Mouse (Mus musculus): ENCODE results near the gene Eml1. TPM values are rescaled to one million over a fixed set of nuclear protein-coding genes. Genes with fewer than 3 reads are reported as not detected.

The Eml1 gene
- polyA plus RNA-seq, 1 experiment from 2014 or later = 41.9 TPM

DNA sequence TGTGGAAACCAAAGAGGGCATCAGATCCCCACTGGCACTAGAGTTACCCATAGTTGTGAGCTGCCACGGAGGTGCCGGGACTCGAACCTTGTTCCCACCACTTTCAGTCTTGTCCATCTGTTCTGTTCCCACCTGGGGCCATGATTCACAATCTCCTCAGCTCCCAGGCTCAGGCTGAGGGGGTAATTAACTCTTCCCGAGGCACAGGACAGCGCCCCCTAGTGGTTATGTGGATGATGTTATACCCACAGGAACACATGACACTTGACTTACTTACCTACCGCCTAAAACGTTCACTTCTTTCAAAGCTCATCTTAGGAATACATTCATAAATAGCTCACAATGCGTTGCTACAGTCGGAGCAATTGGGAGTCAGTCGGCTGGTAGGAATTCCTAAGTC is 165.7 kb downstream of the Eml1 start:
- WGBS = 70% methylated on average over 10 of the region's 10 CpGs
- Histone ChIP-seq H3K4me1 (no peaks in the 10 kb centered on the region), H3K9ac (no peak overlapping the region), H3K4me2 (replicated peaks) (no peak overlapping the region), H3K27ac (no peak overlapping the region), H3K36me3 (peaks cover 38% of the 10 kb centered on the region), H3K4me3 (no peak overlapping the region), H3K9me3 (no peaks in the 10 kb centered on the region), H3K27me3 (no peaks in the 10 kb centered on the region)
- no peak for ATAC-seq (ENCODE audit: low FRiP score, low read depth)

- Histone ChIP-seq H3K9ac (no peak overlapping the region), H3K4me2 (replicated peaks) (no peak overlapping the region), H3K27ac (no peak overlapping the region), H3K27me3 (no peaks in the 10 kb centered on the region), H3K4me1 (no peaks in the 10 kb centered on the region), H3K9me3 (no peaks in the 10 kb centered on the region), H3K4me3 (no peak overlapping the region), H3K36me3 (peaks cover 27% of the 10 kb centered on the region)
- WGBS = 33% methylated on average over 6 of the region's 6 CpGs
- no peak for ATAC-seq (ENCODE audit: low FRiP score, low read depth)
Measured at GRCm38 (mm10) chr12:108541088-108541487, 170.3 kb downstream of the Eml1 start.

DNA sequence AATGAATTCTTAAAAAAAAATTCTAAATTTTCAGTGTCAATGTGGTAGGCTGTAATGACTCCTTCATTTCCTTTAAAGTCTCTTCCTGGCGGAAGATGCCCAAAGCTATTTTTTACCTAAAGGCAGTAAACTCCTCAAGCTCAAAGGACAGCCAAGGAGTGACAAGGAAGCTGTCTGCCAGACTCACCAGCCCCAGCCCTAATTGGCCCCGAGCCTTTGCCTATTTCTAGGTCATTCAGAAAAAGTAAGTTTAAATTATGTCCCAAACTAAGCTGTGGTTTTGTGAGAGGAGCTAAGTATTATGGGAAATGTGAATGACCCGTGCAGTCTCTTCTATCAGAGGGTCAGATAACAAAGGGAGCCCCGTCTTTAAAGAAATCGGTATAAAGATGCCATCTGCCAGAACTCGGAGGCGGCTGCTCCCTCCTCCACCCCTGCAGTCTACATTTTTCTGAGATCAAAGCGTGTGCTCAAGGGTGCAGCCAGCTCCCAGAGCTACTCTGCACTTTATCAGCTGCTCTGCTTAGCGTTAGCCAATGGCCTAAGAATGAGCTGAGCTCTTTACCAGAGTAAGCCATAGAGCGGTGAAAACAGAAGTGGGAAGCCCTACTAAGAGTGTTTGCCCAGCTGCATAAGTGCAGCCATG is 175.9 kb downstream of the Eml1 start:
- Histone ChIP-seq H3K4me3 (no peak overlapping the region), H3K27me3 (no peaks in the 10 kb centered on the region), H3K27ac (no peak overlapping the region), H3K36me3 (no peaks in the 10 kb centered on the region), H3K4me2 (replicated peaks) (0 out of 2 replicates have a peak overlapping the region, but pooled peaks have one; percentile 23), H3K4me1 (peaks cover 10% of the 10 kb centered on the region), H3K9me3 (no peaks in the 10 kb centered on the region), H3K9ac (no peak overlapping the region)
- 10% methylated on average over 10 of the region's 10 CpGs for WGBS
- ATAC-seq (ENCODE audit: low FRiP score, low read depth) = peak; percentile 68; the same call in 1 of the 2 replicates

DNA sequence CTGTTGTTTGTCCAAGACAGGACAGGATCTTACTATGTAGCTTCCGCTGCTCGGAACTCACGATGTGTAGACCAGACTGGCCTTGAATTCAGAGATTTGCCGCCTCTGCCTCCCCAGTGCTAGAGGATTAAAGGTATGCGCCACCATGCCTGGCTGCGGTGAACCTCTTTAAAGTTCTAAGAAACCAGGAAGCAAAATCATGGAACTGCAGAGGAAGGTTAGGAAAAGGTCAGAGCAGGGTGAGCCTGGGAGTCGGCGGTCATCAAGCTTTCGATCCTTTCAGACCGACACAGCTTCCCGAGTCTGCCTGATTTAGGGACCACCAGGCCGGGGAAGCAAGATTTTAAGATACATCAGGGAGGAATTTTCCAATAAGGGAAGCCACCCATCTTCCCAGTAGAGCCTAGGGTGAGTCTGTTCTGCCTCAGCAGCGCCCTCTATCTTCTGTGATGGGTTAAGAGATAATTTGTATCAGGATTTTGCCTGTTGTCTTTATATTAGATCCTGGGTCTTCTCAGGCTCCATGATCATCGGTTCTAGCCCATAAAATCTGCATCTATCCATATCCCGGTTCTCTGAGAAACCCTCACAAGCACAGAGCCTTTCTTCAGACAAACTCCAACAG is 176.6 kb downstream of the Eml1 start:
- Histone ChIP-seq H3K9me3 (no peaks in the 10 kb centered on the region), H3K4me2 (replicated peaks) (no peak overlapping the region), H3K9ac (no peak overlapping the region), H3K4me1 (peaks cover 10% of the 10 kb centered on the region), H3K27me3 (no peaks in the 10 kb centered on the region), H3K27ac (no peak overlapping the region), H3K36me3 (no peaks in the 10 kb centered on the region), H3K4me3 (no peak overlapping the region)
- 45% methylated on average over 15 of the region's 15 CpGs for WGBS
- no peak for ATAC-seq (ENCODE audit: low FRiP score, low read depth)

DNA sequence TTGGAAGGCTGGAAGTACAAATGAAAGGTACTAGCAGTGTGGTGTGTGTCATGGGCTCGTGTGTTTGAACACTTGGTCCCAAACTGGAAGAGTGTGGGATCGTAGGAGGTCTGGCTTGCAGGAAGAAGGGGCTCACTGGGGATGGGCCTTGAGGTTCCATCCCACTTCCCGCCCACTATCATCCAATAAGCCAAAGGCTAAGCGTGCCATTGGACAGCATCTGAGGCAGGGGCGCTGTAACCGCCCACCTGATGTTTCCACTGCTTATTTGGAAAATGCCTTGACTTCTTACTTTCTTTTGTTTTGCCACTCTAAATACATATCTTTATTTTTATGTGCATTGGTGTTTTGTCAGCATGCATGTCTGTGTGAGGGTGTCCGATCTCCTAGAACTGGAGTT is 181.0 kb downstream of the Eml1 start:
- Histone ChIP-seq H3K27me3 (no peaks in the 10 kb centered on the region), H3K4me3 (no peak overlapping the region), H3K27ac (no peak overlapping the region), H3K4me1 (peaks cover 32% of the 10 kb centered on the region), H3K9me3 (no peaks in the 10 kb centered on the region), H3K36me3 (no peaks in the 10 kb centered on the region), H3K4me2 (replicated peaks) (no peak overlapping the region), H3K9ac (no peak overlapping the region)
- ATAC-seq (ENCODE audit: low FRiP score, low read depth) = no peak
- 85% methylated on average over 7 of the region's 7 CpGs for WGBS

DNA sequence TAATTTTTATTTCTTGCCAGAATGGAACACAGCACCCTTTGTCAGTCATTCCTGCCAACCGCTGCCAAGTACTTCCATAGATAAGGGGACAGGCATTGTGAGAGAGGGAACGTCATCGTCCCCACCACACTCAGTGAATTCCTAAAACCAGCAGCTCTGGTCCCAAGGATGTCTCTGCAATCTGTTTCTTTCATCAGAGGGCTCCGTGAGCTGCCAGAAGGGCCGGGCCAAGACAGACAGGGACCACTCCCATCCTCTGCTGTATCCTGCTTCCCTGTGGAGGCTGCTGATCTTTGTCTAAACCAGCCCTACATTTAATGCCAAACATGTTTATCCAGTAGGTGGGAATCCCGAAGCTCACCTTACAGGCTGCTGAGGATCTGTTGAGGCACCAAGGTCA is 182.3 kb downstream of the Eml1 start:
- no peak overlapping the region for H3K27ac ChIP-seq
- H3K4me2 ChIP-seq (replicated peaks) = no peak overlapping the region
- H3K9me3 ChIP-seq = no peaks in the 10 kb centered on the region
- H3K4me1 ChIP-seq = peaks cover 37% of the 10 kb centered on the region
- 51% methylated on average over 6 of the region's 6 CpGs for WGBS
- no peak for ATAC-seq (ENCODE audit: low FRiP score, low read depth)
- no peak overlapping the region for H3K4me3 ChIP-seq
- H3K27me3 ChIP-seq = no peaks in the 10 kb centered on the region
- H3K36me3 ChIP-seq = no peaks in the 10 kb centered on the region
- H3K9ac ChIP-seq = no peak overlapping the region

- Histone ChIP-seq H3K4me1 (peaks cover 48% of the 10 kb centered on the region), H3K9ac (peak within 1 kb of the TSS; percentile 96), H3K4me2 (replicated peaks) (peak within 1 kb of the TSS; percentile 66), H3K27ac (peak within 1 kb of the TSS; percentile 90), H3K9me3 (no peaks in the 10 kb centered on the region), H3K36me3 (no peaks in the 10 kb centered on the region), H3K4me3 (peak within 1 kb of the TSS; percentile 93), H3K27me3 (no peaks in the 10 kb centered on the region)
- 2% methylated on average over 49 of the region's 50 CpGs for WGBS
- peak; percentile 92 for ATAC-seq (ENCODE audit: low FRiP score, low read depth)
Measured at GRCm38 (mm10) chr12:108554120-108554841, 183.5 kb downstream of the Eml1 start, which contains the start of gene Evl. Gene Evl, plus strand, starts transcription at chr12:108554720.

DNA sequence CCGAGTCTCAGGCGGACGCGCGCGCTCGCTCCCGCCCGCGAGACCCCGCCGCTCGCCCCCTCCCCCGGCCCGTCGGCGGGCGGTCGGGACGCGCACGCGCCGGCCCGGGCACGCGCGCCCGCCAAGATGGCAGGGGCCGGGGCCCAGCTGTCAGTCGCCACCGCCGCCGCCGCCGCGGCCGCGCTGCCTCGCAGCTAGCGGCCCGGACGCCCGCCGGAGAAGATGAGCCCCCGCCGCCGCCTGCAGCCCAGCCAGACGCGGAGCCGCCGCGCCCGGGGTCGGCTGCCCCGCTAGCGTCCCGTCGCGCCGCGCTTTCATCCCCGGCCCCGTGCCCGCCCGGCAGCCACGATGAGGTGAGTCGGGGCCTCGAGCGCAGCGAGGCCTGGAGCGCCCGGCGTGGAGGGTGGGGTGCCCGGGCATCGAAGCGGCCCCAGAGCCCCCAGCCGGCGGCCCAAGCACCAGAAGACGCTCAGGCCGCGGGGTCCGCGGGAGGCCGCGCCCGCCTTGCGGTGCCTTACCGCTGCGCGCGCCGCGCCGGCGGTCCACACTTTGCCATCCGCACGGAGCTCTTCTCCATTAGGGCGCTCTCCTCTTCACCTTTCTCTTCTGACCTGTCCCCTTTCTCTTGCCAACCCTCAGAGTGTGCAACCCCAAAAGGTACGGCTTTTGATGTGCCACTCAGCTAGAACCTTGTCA is 184.3 kb downstream of the Eml1 start:
- H3K27ac ChIP-seq = peak overlapping the region; percentile 90
- H3K4me2 ChIP-seq (replicated peaks) = peak overlapping the region; percentile 66
- H3K36me3 ChIP-seq = no peaks in the 10 kb centered on the region
- peak overlapping the region; percentile 93 for H3K4me3 ChIP-seq
- no peaks in the 10 kb centered on the region for H3K27me3 ChIP-seq
- H3K9me3 ChIP-seq = no peaks in the 10 kb centered on the region
- peak; percentile 77 for ATAC-seq (ENCODE audit: low FRiP score, low read depth)
- WGBS = under 1% methylated on average over 76 of the region's 100 CpGs
- peak overlapping the region; percentile 96 for H3K9ac ChIP-seq
- H3K4me1 ChIP-seq = peaks cover 53% of the 10 kb centered on the region

DNA sequence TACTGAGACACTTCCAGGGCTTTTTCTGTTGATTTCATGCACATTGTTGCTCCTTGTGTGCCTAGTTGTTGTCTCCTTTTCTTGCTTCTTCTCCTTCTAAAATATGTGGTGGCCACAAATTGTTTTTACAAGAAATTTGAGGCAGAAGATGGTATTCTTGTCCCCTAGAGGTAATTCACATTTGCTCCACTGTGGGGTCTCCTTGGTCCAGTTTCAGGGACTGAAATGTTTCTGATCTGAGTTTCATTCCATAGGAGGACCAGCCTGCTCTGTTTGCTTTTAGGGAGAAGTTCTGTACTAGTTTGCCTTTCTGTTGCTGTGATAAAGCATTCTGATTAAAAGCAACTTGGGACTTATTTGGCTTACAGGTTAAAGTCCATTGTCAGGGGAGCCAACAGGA is 187.4 kb downstream of the Eml1 start:
- Histone ChIP-seq H3K36me3 (0 out of 2 replicates have a peak, but pooled peaks cover 7% of the 10 kb centered on the region), H3K4me1 (peaks cover 48% of the 10 kb centered on the region), H3K9me3 (no peaks in the 10 kb centered on the region), H3K27me3 (no peaks in the 10 kb centered on the region), H3K4me2 (replicated peaks) (no peak overlapping the region), H3K9ac (no peak overlapping the region), H3K27ac (no peak overlapping the region), H3K4me3 (no peak overlapping the region)
- no peak for ATAC-seq (ENCODE audit: low FRiP score, low read depth)

DNA sequence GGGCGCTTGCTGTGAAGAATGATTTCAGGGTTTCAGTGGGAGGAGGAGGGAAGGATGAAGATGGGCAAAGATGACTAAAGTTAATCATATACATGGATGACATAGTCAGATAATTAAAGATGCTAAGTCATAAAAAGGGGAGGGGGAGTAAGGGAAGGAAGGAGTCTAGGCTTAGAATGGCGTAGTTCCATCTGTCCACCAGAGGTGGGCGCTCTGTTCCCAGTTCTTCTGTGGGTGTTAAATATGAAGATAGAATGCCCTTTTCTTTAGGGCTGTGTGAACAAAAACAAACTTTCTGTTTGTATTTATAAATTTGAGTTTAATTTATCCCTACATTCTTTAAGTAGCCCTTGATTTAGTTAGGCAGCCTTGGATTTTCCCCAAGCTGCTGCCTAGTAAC is 192.5 kb downstream of the Eml1 start:
- H3K27me3 ChIP-seq = no peaks in the 10 kb centered on the region

GRCm38 (mm10) chr12:108564910-108565506 is 194.3 kb downstream of the Eml1 start:
- Histone ChIP-seq H3K9me3 (no peaks in the 10 kb centered on the region; the same call in 1 of the 2 replicates), H3K27ac (no peak overlapping the region), H3K4me1 (peaks cover 5% of the 10 kb centered on the region), H3K4me2 (replicated peaks) (no peak overlapping the region), H3K9ac (no peak overlapping the region), H3K4me3 (no peak overlapping the region), H3K36me3 (peaks cover 15% of the 10 kb centered on the region), H3K27me3 (no peaks in the 10 kb centered on the region)
- no peak for ATAC-seq (ENCODE audit: low FRiP score, low read depth)
- WGBS = 74% methylated on average over 12 of the region's 12 CpGs

More for the DNA sequence above, 192.5 kb downstream of the Eml1 start:
- Histone ChIP-seq H3K4me1 (peaks cover 19% of the 10 kb centered on the region), H3K4me2 (replicated peaks) (no peak overlapping the region), H3K9me3 (no peaks in the 10 kb centered on the region; the same call in 1 of the 2 replicates), H3K9ac (no peak overlapping the region), H3K36me3 (peaks cover 15% of the 10 kb centered on the region), H3K27ac (no peak overlapping the region), H3K4me3 (no peak overlapping the region)
- WGBS = 81% methylated on average over 3 of the region's 3 CpGs
- no peak for ATAC-seq (ENCODE audit: low FRiP score, low read depth)
